Mouse (Mus musculus) layer of hippocampus, adult 9-10 months (tissue): Measurements from ENCODE around the gene Ripor1.

Source experiments
- DNase-seq: peaks from one replicate; pipeline ENCODE4 v3.0.0; 2022; ENCODE audit warnings: low spot score

Ripor1 gene

DNA sequence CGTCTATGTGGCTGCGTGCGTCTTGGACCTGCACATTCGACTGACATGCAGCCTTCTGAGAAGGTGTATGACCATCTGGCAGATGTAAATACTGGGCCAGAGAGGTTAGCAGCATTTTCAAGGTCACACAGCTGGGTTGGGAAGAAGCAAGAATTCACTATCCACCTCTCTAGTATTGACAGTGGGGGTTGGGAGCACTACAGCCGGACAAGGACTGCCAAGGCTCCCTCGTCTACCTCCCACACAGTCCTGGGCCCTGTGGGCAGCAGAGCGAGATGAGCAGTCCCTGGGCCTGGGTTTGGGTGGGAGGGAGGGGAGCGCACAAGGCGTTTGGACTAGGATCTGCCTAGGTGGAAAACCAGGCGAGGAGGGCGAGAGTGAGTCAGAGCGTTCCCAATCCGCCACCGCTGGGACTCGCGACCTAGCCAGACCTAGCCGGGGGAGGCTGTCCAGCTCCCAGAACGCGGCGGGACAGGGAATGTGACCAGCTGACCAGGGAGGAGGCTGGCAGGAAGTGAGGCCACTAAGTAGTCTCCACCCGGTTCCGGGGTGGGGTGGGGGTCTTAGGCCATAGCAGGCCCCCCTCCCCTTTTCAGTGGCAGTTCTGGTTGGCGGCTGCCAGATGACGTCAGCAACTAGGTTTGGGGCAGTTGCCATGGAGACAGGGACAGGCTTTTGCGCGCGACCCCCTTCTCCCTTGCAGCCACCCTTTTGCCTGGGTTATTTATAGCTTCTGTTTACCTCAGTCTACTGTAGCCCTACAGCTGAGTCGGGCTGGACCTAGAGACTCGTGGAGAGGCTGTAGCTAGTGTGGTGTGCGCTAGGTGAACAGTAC lies 1.4 kb downstream of the Ripor1 start:
- DNase-seq, result no peak

DNA sequence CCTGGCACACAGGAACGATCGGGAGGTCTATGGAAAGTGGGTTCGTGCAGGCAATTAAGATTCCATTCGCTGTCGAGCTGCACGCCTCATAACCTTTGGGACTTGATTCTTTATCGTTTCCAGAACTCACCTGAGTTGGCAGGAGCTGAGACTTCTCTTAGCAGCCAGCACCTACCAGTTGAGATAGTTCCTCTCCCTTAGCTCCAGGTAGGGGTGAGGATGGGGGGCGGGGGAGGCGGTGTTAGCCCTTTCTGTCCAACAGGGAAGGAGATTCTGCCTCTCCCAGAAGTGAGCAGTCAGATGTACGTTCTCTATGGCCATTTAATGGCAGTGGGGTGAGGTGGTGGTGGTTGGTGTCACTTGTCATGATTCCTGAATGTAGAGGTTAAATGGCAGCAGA lies 2.0 kb downstream of the Ripor1 start:
- DNase-seq, result no peak

DNA sequence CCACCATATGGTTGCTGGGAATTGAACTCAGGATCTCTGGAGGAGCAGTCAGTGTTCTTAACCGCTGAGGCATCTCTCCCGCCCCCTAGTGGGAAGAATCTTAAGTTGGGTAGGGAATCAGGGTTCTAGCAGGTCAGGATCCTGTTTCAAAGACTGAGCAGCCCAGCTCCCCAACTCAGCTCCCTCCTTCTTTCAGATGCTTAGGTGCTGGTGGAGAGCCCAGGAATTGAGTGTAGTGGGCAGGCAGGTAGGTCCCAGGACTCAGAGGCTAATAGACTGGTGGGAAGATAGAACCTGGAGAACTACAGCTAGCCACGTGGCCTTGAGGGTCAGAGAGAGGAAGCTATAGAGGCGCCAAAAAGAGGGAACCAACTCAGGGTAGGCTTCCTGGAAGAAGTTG lies 2.6 kb downstream of the Ripor1 start:
- no peak for DNase-seq

DNA sequence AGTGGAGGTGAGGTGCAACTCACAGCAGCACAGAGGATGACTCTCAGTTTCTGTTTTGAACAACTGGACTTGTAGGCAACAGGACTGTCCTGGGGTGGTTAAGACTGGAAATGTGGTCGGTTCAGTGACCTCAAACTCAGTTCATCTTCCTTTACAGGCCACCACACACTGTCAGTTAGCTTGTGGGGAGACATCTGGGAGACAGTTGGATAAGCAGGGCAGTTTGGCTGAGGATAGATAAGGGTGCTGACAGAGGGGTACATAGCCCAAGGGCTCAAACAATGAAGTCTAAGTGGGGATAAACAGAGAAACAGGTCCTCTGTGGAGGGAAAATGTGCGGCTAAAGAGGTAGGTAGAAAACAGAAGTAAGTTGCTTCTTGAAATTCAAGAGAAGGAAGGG lies 4.3 kb downstream of the Ripor1 start:
- no peak for DNase-seq

DNA sequence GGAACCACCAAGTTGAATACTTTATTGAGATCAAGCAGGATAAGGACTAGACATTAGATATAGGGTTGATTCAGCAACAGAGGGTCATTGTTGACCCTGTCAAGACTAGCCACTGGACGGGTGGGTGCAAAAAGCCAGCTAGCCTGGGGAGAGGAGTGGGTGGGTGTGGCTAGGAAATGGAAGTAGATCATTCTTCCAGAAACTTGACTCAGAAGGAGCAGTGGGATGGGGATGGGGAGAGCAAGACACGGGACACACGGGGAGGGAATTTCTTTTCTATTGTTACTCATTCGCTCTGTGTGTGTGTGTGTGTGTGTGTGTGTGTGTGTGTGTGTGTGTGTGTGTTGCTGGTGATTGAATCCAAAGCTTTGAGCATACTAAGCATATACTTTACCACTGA lies 4.7 kb downstream of the Ripor1 start:
- DNase-seq, result no peak

DNA sequence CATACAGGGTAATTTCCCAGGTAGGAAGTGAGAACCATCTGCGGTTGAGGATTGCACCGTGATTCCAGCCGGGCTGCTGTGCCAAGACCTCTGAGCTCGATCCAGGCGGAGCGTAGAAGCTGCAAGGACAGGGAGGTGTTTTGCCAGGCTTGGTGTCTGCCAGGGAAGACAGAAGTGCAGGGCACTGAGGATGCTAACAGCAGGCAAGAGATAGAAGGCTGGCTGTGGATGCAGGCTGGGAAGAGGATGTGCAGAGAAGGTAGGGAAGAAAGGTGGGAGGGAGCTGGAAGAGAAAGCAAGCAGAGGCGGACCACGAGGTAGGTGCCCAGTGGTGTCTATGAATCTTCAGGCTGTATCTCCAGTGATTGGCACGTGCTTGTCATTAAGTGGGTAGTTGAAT lies 6.8 kb downstream of the Ripor1 start:
- DNase-seq, result no peak

DNA sequence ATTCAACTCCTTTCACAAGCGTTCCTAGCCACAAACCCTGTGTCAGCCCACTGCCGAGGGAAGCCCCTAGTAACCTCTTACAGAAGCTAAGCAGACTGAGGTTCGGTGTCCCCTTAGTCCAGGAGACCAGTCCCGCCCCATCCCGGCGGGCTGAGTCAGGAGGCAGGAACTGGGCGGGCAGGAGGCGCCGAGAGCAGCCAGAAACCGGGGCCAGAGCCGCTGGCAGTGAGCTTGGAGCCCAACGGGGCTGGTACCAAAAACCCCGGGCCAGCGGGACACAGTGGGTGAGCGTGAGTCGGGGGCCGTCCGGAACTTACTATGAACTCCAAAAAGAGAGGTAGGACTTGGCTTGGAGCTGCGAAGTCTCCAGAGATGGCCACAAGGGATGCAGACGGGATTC lies 8.0 kb downstream of the Ripor1 start:
- no peak for DNase-seq

DNA sequence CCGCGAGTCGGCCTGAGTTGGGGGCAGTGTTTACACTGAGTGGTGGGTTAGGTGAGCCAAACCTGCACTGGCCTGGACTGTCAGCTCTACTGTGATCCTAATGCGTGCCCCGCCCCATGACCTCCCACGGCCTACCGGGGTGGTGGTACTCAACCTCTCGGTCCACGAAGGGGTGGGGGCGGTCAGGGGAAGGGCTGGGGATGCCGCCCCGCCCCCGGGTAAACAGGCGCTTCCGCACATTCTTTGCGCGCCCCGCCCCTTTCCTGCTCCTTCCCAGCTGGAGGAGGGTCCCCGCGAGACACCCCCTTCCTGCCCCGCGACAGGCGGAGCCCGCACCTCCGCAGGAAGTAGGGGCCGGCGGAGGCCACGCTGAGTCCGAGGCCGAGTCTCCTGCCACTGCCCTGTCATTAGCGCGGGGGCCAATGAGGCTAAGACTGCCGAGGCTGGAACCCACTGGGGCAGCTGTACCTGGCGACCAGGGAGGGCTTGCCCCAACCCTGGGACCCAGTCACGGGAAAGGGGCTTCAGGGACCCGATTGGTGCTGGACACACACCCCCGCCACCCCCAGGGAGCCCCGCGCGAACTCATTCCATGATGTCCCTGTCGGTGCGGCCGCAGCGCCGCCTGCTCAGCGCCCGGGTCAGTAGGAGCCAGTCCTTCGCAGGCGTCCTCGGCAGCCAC lies 8.9 kb downstream of the Ripor1 start:
- no peak for DNase-seq

DNA sequence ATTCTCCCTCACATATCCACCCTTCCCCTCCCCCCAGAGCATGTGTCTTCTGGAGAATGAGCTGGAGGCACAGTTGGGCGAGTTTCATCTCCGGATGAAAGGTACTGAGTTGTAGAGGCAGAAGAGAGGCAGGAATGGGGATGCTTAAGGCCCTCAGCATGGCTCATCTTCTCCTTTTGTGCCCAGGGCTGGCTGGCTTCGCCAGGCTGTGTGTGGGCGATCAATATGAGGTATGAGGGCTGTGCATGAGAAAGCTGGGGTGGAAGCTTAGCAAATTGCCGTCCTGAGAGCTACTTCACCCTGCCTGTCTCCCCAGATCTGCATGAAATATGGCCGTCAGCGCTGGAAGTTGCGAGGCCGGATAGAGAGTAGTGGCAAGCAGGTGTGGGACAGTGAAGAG lies 10.9 kb downstream of the Ripor1 start:
- no peak for DNase-seq

DNA sequence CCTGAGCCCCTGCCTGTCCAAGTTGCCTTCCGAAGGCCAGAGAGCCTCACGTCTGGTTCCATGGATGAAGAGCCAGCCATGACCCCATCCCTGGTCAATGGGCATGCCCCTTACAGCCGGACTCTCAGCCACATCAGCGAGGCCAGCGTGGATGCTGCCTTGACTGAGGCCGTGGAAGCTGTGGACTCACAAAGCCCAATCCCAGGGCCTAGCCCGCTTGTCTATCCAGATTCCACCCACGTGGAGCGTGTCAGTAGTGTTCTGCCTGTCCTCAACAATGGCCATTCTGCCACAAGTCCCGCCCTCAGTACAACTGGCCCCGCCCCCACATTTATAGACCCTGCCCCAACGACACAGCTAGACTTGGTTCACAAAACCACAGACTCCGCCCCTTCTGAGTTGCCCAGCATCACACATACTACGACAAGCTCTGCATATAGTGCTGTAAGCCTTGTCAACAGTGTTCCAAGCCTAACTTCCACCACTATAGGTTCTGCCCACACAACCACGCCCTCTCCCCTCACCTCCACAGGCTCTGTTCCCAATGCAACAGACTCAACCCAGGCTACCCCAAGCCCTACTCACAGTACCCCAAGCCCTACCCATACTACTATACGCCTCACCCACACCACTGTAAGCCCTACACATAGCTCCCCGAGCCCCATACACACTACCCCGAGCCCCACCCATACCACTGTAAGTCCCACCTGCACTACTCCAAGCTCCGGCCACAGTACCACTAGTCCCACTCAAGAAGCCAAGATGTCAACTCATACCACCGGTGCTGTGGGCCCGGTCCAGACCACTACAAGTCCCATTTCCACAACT lies 12.6 kb downstream of the Ripor1 start:
- DNase-seq, result no peak

DNA sequence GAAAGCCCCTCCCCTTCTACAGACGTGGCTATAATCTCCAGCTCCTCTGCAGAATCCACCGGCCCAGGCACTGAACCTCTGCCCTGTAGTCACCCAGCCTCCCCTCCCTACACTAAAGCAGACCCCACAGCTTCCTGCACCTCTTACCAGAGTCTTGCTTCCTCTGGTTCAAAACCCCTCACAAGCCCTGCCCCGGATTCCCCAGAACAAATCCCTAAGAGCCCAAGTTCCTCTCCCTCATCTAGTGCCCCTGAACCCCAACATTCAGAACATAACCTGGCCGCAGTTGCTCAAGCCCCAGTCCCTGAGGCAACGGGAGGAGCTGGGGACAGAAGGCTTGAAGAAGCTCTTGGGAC lies 13.2 kb downstream of the Ripor1 start:
- DNase-seq, result no peak

DNA sequence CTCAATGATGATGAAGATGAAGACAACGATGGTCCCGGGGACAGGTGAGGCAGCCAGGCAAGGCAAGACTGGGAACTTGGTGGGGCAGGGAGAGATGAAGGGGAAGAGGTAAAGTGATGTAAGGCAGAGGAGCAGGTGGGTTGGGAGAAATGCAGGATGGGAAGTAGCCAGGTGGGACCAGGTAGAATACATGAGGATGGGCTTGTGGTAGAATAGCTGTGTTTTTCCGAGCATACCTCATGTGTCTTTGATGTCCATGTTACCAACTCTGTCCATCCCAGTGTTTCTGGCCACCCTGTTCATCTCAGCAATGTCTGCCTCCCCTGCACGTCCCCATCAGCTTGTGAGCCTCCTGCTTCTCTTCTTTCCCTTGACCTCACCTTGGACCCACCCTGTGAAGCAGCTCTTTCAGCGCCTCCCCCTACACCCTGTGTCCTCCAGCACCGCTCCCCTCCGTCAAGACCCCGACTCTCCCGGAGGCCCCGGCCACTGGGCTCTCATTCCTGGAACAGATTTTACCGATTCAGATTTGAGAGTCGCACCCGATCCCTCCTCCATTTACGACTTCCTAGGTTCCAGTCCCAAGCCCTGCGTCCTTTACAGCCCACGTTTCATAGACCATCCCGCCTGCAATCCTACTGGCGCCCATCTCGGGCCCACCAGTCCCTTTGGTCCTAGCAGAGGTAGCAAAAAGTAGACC lies 14.0 kb downstream of the Ripor1 start:
- no peak for DNase-seq

DNA sequence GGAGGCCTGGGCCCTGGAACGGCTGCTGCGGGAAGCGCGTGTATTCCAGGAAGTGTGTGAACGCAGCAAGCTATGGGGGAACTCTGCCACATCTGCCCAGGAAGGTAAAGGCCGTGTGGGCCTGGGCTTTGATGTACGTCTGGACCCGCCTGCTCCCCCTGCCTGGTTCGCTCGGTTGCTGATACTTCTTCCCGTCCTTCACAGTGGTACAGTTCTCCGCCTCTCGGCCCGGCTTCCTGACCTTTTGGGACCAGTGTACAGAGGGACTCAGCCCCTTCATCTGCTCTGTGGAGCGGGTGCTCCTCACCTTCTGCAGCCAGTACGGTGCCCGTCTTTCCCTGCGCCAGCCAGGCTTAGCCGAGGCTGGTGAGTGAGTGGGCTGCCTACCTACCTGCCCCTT lies 15.2 kb downstream of the Ripor1 start:
- DNase-seq, result no peak

DNA sequence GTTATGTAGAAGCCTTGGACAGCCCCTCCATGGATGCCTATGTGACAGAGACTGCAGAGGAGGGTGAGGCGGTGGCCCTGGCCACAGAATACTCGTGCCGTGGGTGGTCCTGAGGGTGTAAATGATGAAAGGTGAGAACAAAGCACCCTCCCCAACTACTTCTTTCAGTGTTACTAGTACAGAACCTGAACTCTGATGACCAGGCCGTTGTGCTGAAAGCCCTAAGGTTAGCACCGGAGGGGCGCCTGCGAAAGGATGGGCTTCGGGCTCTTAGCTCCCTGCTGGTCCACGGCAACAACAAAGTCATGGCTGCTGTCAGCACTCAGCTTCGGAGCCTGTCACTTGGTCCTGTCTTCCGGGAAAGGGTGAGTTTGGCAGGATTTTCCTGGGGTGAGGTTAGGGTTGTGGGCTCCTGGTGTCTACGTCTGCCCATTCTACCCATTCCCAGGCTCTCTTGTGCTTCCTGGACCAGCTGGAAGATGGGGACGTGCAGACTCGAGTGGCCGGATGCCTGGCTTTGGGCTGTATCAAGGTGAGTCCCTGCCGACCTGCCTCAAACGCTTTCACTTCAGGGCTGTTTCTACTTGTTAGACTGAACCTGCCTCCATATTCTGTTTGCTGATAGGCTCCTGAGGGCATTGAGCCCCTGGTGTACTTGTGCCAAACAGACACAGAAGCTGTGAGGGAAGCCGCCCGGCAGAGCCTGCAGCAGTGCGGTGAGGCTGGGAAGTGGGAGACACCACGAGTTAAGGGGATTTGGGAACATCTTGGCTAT lies 16.1 kb downstream of the Ripor1 start:
- DNase-seq, result no peak

DNA sequence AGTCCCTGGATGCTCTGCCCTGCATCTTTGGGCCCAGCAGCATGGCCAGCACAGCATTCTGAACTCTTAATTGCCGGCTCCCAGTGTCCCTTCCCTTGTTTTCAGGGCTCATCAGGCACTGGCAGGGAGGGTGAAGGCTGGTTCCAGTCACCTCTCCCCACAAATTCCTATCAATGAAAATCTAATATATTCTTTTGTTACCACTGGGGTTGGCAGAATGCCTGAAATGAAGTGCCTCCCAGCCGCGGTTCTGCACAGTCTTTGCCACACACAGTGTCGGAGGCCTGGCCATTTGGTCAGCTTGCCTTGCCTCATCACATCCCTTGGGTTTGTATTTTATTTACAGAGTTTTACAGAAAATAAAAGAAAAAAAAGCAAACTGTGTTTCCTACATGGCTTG lies 16.8 kb downstream of the Ripor1 start:
- DNase-seq, result no peak

DNA sequence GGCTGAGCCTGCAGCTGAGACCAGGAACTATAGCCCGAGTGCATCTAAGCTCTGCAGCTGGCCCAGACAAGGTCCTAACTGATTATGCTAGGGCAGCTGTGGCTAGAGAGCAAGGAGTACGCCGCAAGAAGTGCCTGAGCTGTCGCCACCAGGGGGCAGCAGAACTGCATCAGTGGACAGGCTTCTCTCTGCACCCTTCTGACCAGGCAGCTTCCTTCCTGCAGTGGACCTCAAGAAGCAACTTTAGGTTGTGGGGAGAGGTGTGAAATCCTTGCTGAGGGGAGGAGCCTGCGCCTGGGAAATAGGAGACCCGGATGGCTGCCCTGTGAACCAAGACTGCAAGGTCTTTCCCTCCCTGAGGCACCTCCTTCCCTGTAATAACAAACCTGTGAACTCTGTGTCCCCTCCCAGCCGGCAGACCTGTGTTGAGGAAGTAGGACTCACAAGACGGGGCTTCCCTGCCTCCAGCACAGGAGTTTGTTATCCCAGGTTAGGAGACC lies 17.4 kb downstream of the Ripor1 start:
- peak; percentile 95 for DNase-seq

DNA sequence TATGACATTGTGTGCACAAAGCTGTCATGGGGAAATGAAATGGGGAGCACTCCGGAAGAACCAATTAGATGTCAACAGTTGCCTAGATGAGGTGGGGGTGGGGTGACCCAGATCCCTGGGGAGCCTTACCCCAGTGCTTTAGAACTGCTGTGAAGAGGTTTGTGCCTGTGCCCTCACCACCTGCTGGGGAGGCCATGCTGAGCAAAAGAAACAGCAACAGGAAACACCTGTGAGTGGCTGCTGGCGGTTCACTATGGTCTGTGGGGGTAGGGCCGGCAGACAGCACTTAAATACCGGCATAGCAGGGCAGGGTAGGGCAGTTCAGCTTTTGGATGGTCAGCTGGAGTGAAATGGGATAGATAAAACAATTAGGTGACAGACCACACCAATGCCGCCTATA lies 18.1 kb downstream of the Ripor1 start:
- DNase-seq, result no peak

DNA sequence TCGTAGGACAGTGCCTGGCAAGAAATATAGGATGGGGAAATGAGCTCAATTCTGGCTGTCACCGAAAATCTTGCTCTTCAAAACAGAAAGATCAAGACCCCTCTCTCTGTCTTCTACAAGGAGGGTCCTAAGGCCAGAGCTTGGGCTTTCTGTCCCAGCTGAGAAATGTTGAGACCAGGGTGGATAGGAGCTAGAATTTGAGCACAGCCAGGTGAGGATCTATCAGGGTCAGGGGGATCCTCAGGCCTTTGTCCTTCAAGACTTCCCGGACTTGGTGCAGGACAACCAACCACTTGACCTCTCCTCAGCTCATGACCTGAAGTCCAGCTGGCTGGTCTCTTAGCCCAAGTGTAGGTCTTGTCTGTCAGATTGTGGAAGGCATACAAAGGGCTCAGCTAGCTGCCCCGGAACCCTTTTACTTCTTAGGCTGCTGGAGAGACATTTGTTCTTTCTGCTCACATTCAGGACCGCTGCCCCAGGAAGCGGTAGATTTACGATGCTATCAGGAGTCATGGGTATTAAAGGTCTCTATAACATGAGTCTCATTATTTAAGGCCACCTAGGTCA lies 18.7 kb downstream of the Ripor1 start:
- no peak for DNase-seq

DNA sequence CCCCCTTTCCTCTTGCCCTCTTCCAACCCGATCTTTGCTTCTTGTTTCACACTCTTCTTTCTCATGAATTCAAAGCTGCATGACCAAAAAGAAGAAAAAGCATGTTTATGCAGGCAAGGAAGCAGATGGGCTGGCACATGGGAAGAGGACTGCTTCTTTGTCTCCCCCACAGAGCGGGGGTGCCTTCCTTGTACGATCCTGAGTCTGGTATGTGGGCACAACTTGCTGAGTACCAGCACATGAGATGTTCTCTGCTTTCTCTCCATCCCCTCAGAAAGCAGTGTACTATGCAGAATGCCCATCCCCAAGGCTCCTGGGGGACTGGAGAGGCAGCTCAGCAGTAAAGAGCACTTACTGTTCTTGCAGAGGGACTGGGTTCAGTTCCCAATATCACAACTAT lies 19.3 kb downstream of the Ripor1 start:
- no peak for DNase-seq

DNA sequence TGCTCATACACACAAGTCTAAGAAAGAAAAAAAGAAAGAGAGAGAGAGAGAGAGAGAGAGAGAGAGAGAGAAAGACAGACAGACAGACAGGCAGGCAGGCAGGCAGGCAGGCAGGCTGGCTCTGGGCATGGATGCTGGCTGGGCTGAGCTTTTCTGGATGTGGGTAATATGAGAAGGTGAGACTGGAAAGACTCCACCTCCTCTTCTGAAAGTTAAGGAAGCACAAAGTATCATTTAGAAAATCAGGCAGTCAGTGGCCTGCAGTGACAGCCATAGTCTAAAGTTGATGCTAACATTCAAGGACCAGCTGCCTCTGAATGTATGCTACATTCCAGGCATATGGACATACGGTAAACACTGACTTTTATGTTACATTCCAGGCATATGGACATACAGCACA lies 19.8 kb downstream of the Ripor1 start:
- no peak for DNase-seq

DNA sequence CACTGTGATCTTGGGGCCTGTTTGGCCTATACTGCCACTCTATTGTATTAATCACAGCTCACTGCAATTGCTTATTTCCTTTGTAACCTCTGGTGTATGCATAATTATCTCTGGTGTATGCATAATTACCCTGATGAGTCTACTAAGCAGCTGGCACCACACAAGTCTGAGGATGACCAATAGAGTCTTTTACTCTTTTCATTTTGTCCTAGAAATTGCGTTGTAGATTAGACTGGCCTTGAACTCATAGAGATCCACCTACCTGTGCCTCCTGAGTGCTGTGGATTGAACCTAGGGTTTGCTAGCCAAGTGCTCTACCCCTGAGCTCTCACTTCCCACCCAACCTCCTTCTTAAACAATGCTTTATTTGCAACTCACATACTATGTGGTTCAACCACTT lies 21.0 kb downstream of the Ripor1 start:
- no peak for DNase-seq
